Mouse (Mus musculus): Measurements from ENCODE around the gene Zbtb4. TPM values are rescaled to one million over a fixed set of nuclear protein-coding genes. Genes with fewer than 3 reads are reported as not detected.

Zbtb4 gene
- polyA plus RNA-seq, 1 experiment: 3.6 TPM

GRCm38 (mm10) chr11:69803786-69804651 is 38.3 kb downstream of the Zbtb4 start:
- no peak overlapping the region for H3K27ac ChIP-seq (ENCODE audit: insufficient read depth, low read length)
- no peaks in the 10 kb centered on the region for H3K9me3 ChIP-seq (replicated peaks; ENCODE audit: control insufficient read depth, insufficient read depth, low read length, poor library complexity, severe bottlenecking)
- no peaks in the 10 kb centered on the region for H3K4me1 ChIP-seq (ENCODE audit: control insufficient read depth, insufficient read depth, low read length)

DNA sequence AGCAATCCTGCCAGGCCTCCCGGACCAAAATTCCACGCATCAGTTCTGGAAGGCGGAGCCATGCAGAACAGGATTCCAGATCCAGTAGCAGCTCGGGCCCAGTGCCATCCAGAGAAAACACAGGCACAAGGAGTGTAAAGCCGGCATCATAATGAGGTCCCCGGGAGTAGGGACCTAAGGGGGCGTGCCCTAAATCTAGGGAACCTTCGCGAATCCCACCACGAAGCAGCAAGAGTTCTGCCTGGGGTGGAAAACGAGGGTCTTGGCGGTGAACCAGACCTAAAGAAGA is 38.9 kb downstream of the Zbtb4 start:
- Histone ChIP-seq H3K4me3 (ENCODE audit: low read depth, low read length) (peak overlapping the region; percentile 76), H3K9me3 (replicated peaks; ENCODE audit: control insufficient read depth, insufficient read depth, low read length, poor library complexity, severe bottlenecking) (no peaks in the 10 kb centered on the region), H3K4me1 (ENCODE audit: control insufficient read depth, insufficient read depth, low read length) (no peaks in the 10 kb centered on the region), H3K9ac (ENCODE audit: low read depth, poor library complexity, severe bottlenecking) (peak overlapping the region; percentile 90), H3K36me3 (ENCODE audit: control insufficient read depth, insufficient read depth, low read length, poor library complexity, severe bottlenecking) (no peaks in the 10 kb centered on the region), H3K27me3 (ENCODE audit: control insufficient read depth, insufficient read depth, low read length, poor library complexity, severe bottlenecking) (peaks cover 12% of the 10 kb centered on the region), H3K27ac (ENCODE audit: insufficient read depth, low read length) (no peak overlapping the region)
- TF ChIP-seq POLR2A (IDR thresholded peaks at IDR 0.05; ENCODE audit: insufficient read depth, low read length) (no peak), EP300 (IDR thresholded peaks at IDR 0.05; ENCODE audit: insufficient read depth, low read depth, low read length) (no peak), CTCF (IDR thresholded peaks at IDR 0.05; ENCODE audit: low read depth, low read length) (no peak)

More at GRCm38 (mm10) chr11:69803786-69804651, 38.3 kb downstream of the Zbtb4 start:
- TF ChIP-seq EP300 (IDR thresholded peaks at IDR 0.05; ENCODE audit: insufficient read depth, low read depth, low read length) (no peak), CTCF (IDR thresholded peaks at IDR 0.05; ENCODE audit: low read depth, low read length) (peak; percentile 41)
- no peaks in the 10 kb centered on the region for H3K36me3 ChIP-seq (ENCODE audit: control insufficient read depth, insufficient read depth, low read length, poor library complexity, severe bottlenecking)
- peaks cover 12% of the 10 kb centered on the region for H3K27me3 ChIP-seq (ENCODE audit: control insufficient read depth, insufficient read depth, low read length, poor library complexity, severe bottlenecking)
- H3K9ac ChIP-seq (ENCODE audit: low read depth, poor library complexity, severe bottlenecking): peak overlapping the region; percentile 90
- H3K4me3 ChIP-seq (ENCODE audit: low read depth, low read length): peak overlapping the region; percentile 76

DNA sequence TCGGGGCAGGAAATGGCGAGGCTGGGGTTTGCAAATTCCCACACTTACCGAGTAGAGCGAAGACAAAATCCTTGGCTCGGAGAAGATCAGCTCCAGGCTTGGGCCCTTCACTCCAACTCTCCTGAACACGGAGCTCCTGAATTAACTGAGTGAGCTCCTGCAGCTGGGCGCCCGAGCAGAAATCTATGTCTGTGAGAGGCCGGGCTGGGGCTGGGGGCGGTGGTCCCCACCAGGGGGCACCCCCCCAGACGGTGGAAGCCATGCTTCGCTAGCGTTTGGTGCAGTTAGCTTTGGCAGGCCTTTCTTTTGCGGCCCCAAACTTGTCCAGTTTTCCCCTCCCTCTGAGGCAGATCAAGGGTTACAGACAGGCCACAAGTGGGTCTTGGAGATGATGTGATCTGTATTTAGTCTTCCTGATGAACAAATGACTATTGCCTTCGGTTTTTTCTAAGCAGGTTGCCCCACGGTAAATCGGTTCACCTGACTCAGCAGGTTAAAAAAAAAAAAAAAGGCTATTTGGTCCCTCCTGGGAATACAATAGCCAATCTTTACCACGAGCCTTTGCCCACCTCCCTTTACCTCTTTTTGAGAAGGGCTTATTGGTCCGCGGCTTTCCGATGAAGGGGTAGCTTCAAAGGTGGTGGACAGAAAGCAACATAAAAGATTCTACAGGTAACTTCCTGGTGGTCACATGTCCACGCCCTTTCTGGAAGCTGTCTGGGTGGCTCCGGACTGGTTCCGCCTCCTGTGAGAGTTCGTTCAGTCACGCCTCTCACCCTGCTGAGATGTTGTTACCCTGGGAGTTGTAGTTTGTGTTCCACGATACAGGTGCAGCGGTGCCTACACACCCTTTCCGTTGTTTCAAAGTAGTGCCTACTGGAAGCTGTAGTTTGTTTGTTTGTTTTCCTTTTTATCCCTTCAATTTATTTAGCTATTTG is 39.5 kb downstream of the Zbtb4 start, which contains the start of gene Tmem102:
Gene Tmem102 (minus strand): TSS at position 653 of the 938 bp plus-strand sequence.
- H3K9ac ChIP-seq (ENCODE audit: low read depth, poor library complexity, severe bottlenecking): peak within 1 kb of the TSS; percentile 90
- no peak for TF ChIP-seq CTCF (IDR thresholded peaks at IDR 0.05; ENCODE audit: low read depth, low read length)
- peak; percentile 28 for TF ChIP-seq POLR2A (IDR thresholded peaks at IDR 0.05; ENCODE audit: insufficient read depth, low read length)
- no peak for TF ChIP-seq EP300 (IDR thresholded peaks at IDR 0.05; ENCODE audit: insufficient read depth, low read depth, low read length)
- peaks cover 12% of the 10 kb centered on the region for H3K27me3 ChIP-seq (ENCODE audit: control insufficient read depth, insufficient read depth, low read length, poor library complexity, severe bottlenecking)
- no peaks in the 10 kb centered on the region for H3K4me1 ChIP-seq (ENCODE audit: control insufficient read depth, insufficient read depth, low read length)
- H3K27ac ChIP-seq (ENCODE audit: insufficient read depth, low read length): peak within 1 kb of the TSS; percentile 9; the same call in 1 of the 2 replicates
- H3K9me3 ChIP-seq (replicated peaks; ENCODE audit: control insufficient read depth, insufficient read depth, low read length, poor library complexity, severe bottlenecking): no peaks in the 10 kb centered on the region
- H3K4me3 ChIP-seq (ENCODE audit: low read depth, low read length): peak within 1 kb of the TSS; percentile 76
- H3K36me3 ChIP-seq (ENCODE audit: control insufficient read depth, insufficient read depth, low read length, poor library complexity, severe bottlenecking): no peaks in the 10 kb centered on the region

DNA sequence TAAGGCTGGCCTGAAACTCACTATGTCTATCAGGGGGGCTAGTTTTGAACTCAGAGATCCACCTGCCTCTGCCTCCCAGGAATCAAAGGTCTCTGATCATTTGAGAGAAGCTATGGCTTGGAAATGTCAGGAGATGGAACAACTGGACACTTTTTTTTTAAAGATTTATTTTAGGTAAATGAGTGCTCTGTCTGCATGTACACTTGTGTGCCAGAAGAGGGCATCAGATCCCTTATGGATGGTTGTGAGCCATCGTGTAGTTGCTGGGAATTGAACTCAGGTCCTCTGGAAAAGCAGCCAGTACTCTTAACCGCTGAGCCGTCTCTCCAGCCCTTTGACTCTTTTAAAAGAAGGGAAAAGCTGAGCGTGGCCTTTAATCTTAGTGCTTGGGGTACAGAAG is 40.7 kb downstream of the Zbtb4 start:
- peaks cover 11% of the 10 kb centered on the region for H3K27me3 ChIP-seq (ENCODE audit: control insufficient read depth, insufficient read depth, low read length, poor library complexity, severe bottlenecking)
- no peaks in the 10 kb centered on the region for H3K36me3 ChIP-seq (ENCODE audit: control insufficient read depth, insufficient read depth, low read length, poor library complexity, severe bottlenecking)
- no peak overlapping the region for H3K27ac ChIP-seq (ENCODE audit: insufficient read depth, low read length)
- no peak for TF ChIP-seq CTCF (IDR thresholded peaks at IDR 0.05; ENCODE audit: low read depth, low read length)
- no peak for TF ChIP-seq EP300 (IDR thresholded peaks at IDR 0.05; ENCODE audit: insufficient read depth, low read depth, low read length)
- no peak for TF ChIP-seq POLR2A (IDR thresholded peaks at IDR 0.05; ENCODE audit: insufficient read depth, low read length)
- no peaks in the 10 kb centered on the region for H3K9me3 ChIP-seq (replicated peaks; ENCODE audit: control insufficient read depth, insufficient read depth, low read length, poor library complexity, severe bottlenecking)
- H3K4me3 ChIP-seq (ENCODE audit: low read depth, low read length): no peak overlapping the region
- H3K4me1 ChIP-seq (ENCODE audit: control insufficient read depth, insufficient read depth, low read length): no peaks in the 10 kb centered on the region
- H3K9ac ChIP-seq (ENCODE audit: low read depth, poor library complexity, severe bottlenecking): no peak overlapping the region

- Histone ChIP-seq H3K27ac (ENCODE audit: insufficient read depth, low read length) (no peak overlapping the region), H3K9ac (ENCODE audit: low read depth, poor library complexity, severe bottlenecking) (no peak overlapping the region), H3K27me3 (ENCODE audit: control insufficient read depth, insufficient read depth, low read length, poor library complexity, severe bottlenecking) (no peaks in the 10 kb centered on the region), H3K4me3 (ENCODE audit: low read depth, low read length) (no peak overlapping the region), H3K9me3 (replicated peaks; ENCODE audit: control insufficient read depth, insufficient read depth, low read length, poor library complexity, severe bottlenecking) (no peaks in the 10 kb centered on the region), H3K4me1 (ENCODE audit: control insufficient read depth, insufficient read depth, low read length) (no peaks in the 10 kb centered on the region), H3K36me3 (ENCODE audit: control insufficient read depth, insufficient read depth, low read length, poor library complexity, severe bottlenecking) (no peaks in the 10 kb centered on the region)
- TF ChIP-seq CTCF (IDR thresholded peaks at IDR 0.05; ENCODE audit: low read depth, low read length) (no peak), EP300 (IDR thresholded peaks at IDR 0.05; ENCODE audit: insufficient read depth, low read depth, low read length) (no peak), POLR2A (IDR thresholded peaks at IDR 0.05; ENCODE audit: insufficient read depth, low read length) (no peak)
These were observed 41.9 kb downstream of the Zbtb4 start for GRCm38 (mm10) chr11:69807641-69808040.

All from ES-Bruce4 (cell line).